Mouse (Mus musculus) embryonic facial prominence, embryonic 13.5 days (tissue): Measurements from ENCODE around the gene Tlcd1. TPM values are rescaled to one million over a fixed set of nuclear protein-coding genes. Genes with fewer than 3 reads are reported as not detected.
"Not testable (repeated sequence)": the region's sequence is repeated elsewhere in the genome, so short reads cannot be mapped to it uniquely, and the experiment has no call there.

Experiments
- ATAC-seq: fragments of 200-750 bp; cut with Nextera tagmentation; 2 replicates; pipeline ENCODE4 v1.8.0; 2017; ENCODE audit warnings: low read depth; ENCODE audit not compliant: insufficient number of reproducible peaks, insufficient read depth, low FRiP score, low TSS enrichment
- H3K27ac ChIP-seq: fragments of 300-500 bp; sonication (generic); 2 replicates; pipeline ENCODE4 v1.5.1; 2015; ENCODE audit warnings: moderate library complexity, mild to moderate bottlenecking, inconsistent platforms
- H3K27me3 ChIP-seq: fragments of 300-500 bp; sonication (generic); 2 replicates; pipeline ENCODE4 v1.6.1; 2015; ENCODE audit warnings: mild to moderate bottlenecking, inconsistent platforms
- H3K36me3 ChIP-seq: fragments of 300-500 bp; sonication (generic); 2 replicates; pipeline ENCODE4 v1.6.1; 2015; ENCODE audit warnings: mild to moderate bottlenecking, inconsistent platforms
- H3K4me1 ChIP-seq: fragments of 300-500 bp; sonication (generic); 2 replicates; pipeline ENCODE4 v1.6.1; 2015; ENCODE audit warnings: inconsistent platforms
- H3K4me2 ChIP-seq: fragments of 300-500 bp; sonication (generic); 2 replicates; pipeline ENCODE4 v1.6.1; 2015; ENCODE audit warnings: moderate library complexity, mild to moderate bottlenecking, inconsistent platforms
- H3K4me3 ChIP-seq: fragments of 300-500 bp; sonication (generic); 2 replicates; pipeline ENCODE4 v1.5.1; 2015; ENCODE audit warnings: mild to moderate bottlenecking, inconsistent platforms
- H3K9ac ChIP-seq: fragments of 300-500 bp; sonication (generic); 2 replicates; pipeline ENCODE4 v1.6.1; 2015; ENCODE audit warnings: mild to moderate bottlenecking, inconsistent platforms
- H3K9me3 ChIP-seq: fragments of 300-500 bp; sonication (generic); 2 replicates; pipeline ENCODE4 v1.6.1; 2016; ENCODE audit warnings: inconsistent platforms
- WGBS: fragments of 180-500 bp; shearing (Covaris S2); methylation state at CpG from one replicate; pipeline ENCODE4 v1.1.7; 2015; ENCODE audit warnings: mixed read lengths; 5-methylcytosine and 5-hydroxymethylcytosine counted together
- polyA plus RNA-seq: library from polyadenylated mRNA; unstranded; fragments of >200 nt; fragmentation: Nextera tagmentation; extraction: Ambion mirVana; gene quantifications from 2 replicates; pipeline ENCODE4 v1.2.1, GENCODE M21; 2015

Gene Tlcd1
- polyA plus RNA-seq: 15.4 and 17.2 TPM in 2 replicates

DNA sequence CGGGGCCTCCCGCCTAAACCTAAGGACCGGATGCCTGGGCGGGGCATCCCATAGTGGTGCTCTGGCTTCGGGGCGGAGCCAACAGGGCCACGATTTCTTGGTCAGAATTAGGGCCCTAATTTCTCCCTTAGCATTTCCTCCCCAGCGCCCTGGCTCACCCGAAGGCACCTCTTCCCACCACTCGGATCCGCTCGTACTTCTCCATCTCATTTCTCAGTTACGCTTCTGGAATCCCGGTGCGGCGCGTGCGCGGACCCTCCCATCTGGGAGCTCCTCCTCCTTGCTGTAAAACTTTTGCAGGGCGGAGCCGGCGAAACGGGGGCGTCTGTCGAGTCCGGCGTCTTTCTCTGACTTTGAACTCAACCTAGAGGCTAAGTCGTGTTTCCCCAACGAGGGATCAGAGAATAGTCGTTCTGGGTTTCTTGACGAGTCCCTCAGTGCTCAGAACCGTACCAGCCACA is at the start of gene Tlcd1, which contains the start of gene Nek8:
Gene Tlcd1, plus strand, starts transcription at position 310 of the 461 bp plus-strand sequence.
Gene Nek8, minus strand, starts transcription at position 274 of the 461 bp plus-strand sequence.
- WGBS: under 1% methylated on average over 32 of the region's 32 CpGs
- no peaks in the 10 kb centered on the region for H3K27me3 ChIP-seq

GRCm38 (mm10) chr11:78126739-78127138 is 49.8 kb upstream of the Tlcd1 start:
- 80% methylated on average over 4 of the region's 4 CpGs for WGBS
- no peak for ATAC-seq
- Histone ChIP-seq H3K9ac (no peak overlapping the region), H3K4me1 (0 out of 2 replicates have a peak, but pooled peaks cover 7% of the 10 kb centered on the region), H3K27ac (no peak overlapping the region), H3K27me3 (no peaks in the 10 kb centered on the region), H3K36me3 (peaks cover 6% of the 10 kb centered on the region; the same call in 1 of the 2 replicates), H3K4me2 (no peak overlapping the region), H3K9me3 (no peaks in the 10 kb centered on the region), H3K4me3 (no peak overlapping the region)

More for the DNA sequence above, at the start of gene Tlcd1, which contains the start of gene Nek8:
- Histone ChIP-seq H3K36me3 (peaks cover 30% of the 10 kb centered on the region), H3K27ac (peak within 1 kb of the TSS; percentile 96), H3K9ac (peak within 1 kb of the TSS; percentile 77), H3K4me2 (peak within 1 kb of the TSS; percentile 77), H3K4me3 (peak within 1 kb of the TSS; percentile 62), H3K9me3 (no peaks in the 10 kb centered on the region), H3K4me1 (peaks cover 42% of the 10 kb centered on the region)
- ATAC-seq: peak; percentile 35; the same call in 1 of the 2 replicates

DNA sequence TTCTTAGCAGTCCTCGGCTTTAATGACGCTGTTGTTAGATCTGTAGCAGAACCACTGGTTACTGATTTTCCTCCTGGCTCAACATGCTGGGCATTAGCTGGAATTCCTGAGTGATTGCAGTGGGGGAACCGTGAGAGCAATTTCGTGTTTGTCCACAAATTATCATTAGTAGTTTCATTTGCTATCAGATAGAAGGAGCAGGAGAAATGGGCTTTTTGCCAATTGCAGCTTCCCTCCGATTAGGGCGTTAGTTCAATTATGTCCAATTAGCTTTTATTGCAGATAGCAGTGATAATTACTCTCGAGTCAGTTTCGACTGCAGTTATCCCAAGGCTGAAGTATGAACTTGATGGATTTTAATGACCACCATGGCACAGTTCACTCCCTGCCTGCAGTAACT is 47.1 kb upstream of the Tlcd1 start:
- H3K4me3 ChIP-seq: no peak overlapping the region
- ATAC-seq: no peak
- H3K4me1 ChIP-seq: 0 out of 2 replicates have a peak, but pooled peaks cover 7% of the 10 kb centered on the region
- no peaks in the 10 kb centered on the region for H3K9me3 ChIP-seq
- WGBS: 78% methylated on average over 8 of the region's 8 CpGs
- H3K27ac ChIP-seq: no peak overlapping the region
- peaks cover 10% of the 10 kb centered on the region; the same call in 1 of the 2 replicates for H3K36me3 ChIP-seq
- H3K27me3 ChIP-seq: no peaks in the 10 kb centered on the region
- H3K9ac ChIP-seq: no peak overlapping the region
- no peak overlapping the region for H3K4me2 ChIP-seq

- Histone ChIP-seq H3K9me3 (no peaks in the 10 kb centered on the region), H3K27me3 (no peaks in the 10 kb centered on the region), H3K4me2 (no peak overlapping the region), H3K4me1 (no peaks in the 10 kb centered on the region), H3K27ac (no peak overlapping the region), H3K9ac (no peak overlapping the region), H3K36me3 (peaks cover 10% of the 10 kb centered on the region; the same call in 1 of the 2 replicates), H3K4me3 (no peak overlapping the region)
- no peak for ATAC-seq
- 81% methylated on average over 6 of the region's 6 CpGs for WGBS
These were observed 42.6 kb upstream of the Tlcd1 start for GRCm38 (mm10) chr11:78133915-78134314.

GRCm38 (mm10) chr11:78134344-78134743 is 42.2 kb upstream of the Tlcd1 start:
- no peak overlapping the region for H3K4me3 ChIP-seq
- no peaks in the 10 kb centered on the region for H3K27me3 ChIP-seq
- H3K9ac ChIP-seq: no peak overlapping the region
- H3K36me3 ChIP-seq: peaks cover 10% of the 10 kb centered on the region; the same call in 1 of the 2 replicates
- no peak overlapping the region for H3K27ac ChIP-seq
- ATAC-seq: no peak
- 76% methylated on average over 3 of the region's 3 CpGs for WGBS
- no peak overlapping the region for H3K4me2 ChIP-seq
- no peaks in the 10 kb centered on the region for H3K9me3 ChIP-seq
- H3K4me1 ChIP-seq: no peaks in the 10 kb centered on the region

GRCm38 (mm10) chr11:78135314-78135713 is 41.2 kb upstream of the Tlcd1 start:
- not testable (repeated sequence) for H3K9ac ChIP-seq, H3K27me3 ChIP-seq, H3K4me3 ChIP-seq, H3K36me3 ChIP-seq, H3K9me3 ChIP-seq, H3K27ac ChIP-seq, ATAC-seq, H3K4me1 ChIP-seq, H3K4me2 ChIP-seq
- 87% methylated on average over 7 of the region's 7 CpGs for WGBS

- no peaks in the 10 kb centered on the region for H3K9me3 ChIP-seq
- WGBS: 95% methylated on average over 1 of the region's 1 CpGs
- no peak for ATAC-seq
- H3K27me3 ChIP-seq: no peaks in the 10 kb centered on the region
- no peaks in the 10 kb centered on the region for H3K4me1 ChIP-seq
- no peak overlapping the region for H3K4me3 ChIP-seq
- no peak overlapping the region for H3K4me2 ChIP-seq
- H3K27ac ChIP-seq: no peak overlapping the region
- no peak overlapping the region for H3K9ac ChIP-seq
- H3K36me3 ChIP-seq: peaks cover 7% of the 10 kb centered on the region; the same call in 1 of the 2 replicates
These were observed 40.4 kb upstream of the Tlcd1 start for GRCm38 (mm10) chr11:78136132-78136531.

DNA sequence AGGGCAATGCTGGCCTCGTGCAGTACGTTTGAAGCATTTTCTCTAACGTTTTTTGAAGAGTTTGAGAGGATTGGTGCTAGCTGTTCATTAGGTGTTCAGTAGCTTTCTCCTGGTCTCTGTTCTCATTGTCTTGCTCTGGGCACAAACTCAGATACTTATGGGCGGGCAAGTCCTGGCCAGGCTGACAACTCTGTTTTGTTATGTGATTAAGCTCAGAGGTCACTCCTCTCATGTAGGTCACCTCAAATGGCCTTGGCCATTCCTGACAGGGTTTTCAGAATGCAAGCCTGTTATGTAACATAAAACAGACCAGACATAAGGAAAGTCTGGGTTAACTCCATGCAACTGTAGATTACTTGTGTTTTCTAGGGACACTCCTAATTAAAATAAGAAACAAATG is 38.9 kb upstream of the Tlcd1 start:
- Histone ChIP-seq H3K27me3 (no peaks in the 10 kb centered on the region), H3K4me2 (no peak overlapping the region), H3K9ac (no peak overlapping the region), H3K27ac (no peak overlapping the region), H3K4me3 (no peak overlapping the region), H3K36me3 (peaks cover 4% of the 10 kb centered on the region; the same call in 1 of the 2 replicates), H3K9me3 (no peaks in the 10 kb centered on the region), H3K4me1 (peaks cover 5% of the 10 kb centered on the region; the same call in 1 of the 2 replicates)
- ATAC-seq: no peak
- WGBS: 79% methylated on average over 4 of the region's 4 CpGs

GRCm38 (mm10) chr11:78138023-78138422 is 38.5 kb upstream of the Tlcd1 start:
- ATAC-seq: no peak
- H3K4me2 ChIP-seq: no peak overlapping the region
- WGBS: 88% methylated on average over 3 of the region's 3 CpGs
- H3K27ac ChIP-seq: no peak overlapping the region
- no peaks in the 10 kb centered on the region for H3K27me3 ChIP-seq
- H3K9ac ChIP-seq: no peak overlapping the region
- H3K4me1 ChIP-seq: peaks cover 5% of the 10 kb centered on the region; the same call in 1 of the 2 replicates
- peaks cover 3% of the 10 kb centered on the region for H3K36me3 ChIP-seq
- no peaks in the 10 kb centered on the region for H3K9me3 ChIP-seq
- H3K4me3 ChIP-seq: no peak overlapping the region

- ATAC-seq: no peak
- Histone ChIP-seq H3K27ac (no peak overlapping the region), H3K9me3 (no peaks in the 10 kb centered on the region), H3K9ac (no peak overlapping the region), H3K4me2 (no peak overlapping the region), H3K27me3 (no peaks in the 10 kb centered on the region), H3K36me3 (peaks cover 28% of the 10 kb centered on the region), H3K4me1 (peaks cover 5% of the 10 kb centered on the region; the same call in 1 of the 2 replicates), H3K4me3 (no peak overlapping the region)
- 83% methylated on average over 5 of the region's 5 CpGs for WGBS
These were observed 35.8 kb upstream of the Tlcd1 start for GRCm38 (mm10) chr11:78140665-78141064.

GRCm38 (mm10) chr11:78143520-78143919 is 33.0 kb upstream of the Tlcd1 start:
- 72% methylated on average over 2 of the region's 2 CpGs for WGBS
- Histone ChIP-seq H3K4me3 (no peak overlapping the region), H3K36me3 (peaks cover 50% of the 10 kb centered on the region), H3K4me1 (peaks cover 5% of the 10 kb centered on the region; the same call in 1 of the 2 replicates), H3K27me3 (no peaks in the 10 kb centered on the region), H3K27ac (no peak overlapping the region), H3K9ac (no peak overlapping the region), H3K4me2 (no peak overlapping the region), H3K9me3 (no peaks in the 10 kb centered on the region)
- ATAC-seq: no peak

DNA sequence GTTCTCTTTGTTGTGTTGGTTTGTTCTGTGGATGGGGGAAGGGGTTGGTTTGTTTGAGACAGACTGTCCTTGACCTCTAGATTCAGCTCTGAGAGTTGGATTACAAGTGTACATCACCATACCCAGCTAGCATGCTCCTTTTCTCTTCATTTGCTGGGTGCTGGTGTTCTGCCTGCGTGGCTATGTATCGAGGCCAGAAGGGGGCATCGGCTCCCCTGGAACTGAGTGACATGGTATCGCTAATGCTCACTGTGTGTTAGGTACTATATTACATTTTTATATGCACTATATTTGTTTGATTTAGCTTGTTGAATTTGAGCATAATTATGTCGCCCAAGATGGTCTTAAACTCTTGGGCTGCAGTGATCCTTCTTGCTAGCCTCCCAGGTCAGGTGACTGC is 30.3 kb upstream of the Tlcd1 start:
- no peak overlapping the region for H3K4me3 ChIP-seq
- H3K9ac ChIP-seq: no peak overlapping the region
- peaks cover 73% of the 10 kb centered on the region for H3K36me3 ChIP-seq
- peaks cover 5% of the 10 kb centered on the region; the same call in 1 of the 2 replicates for H3K4me1 ChIP-seq
- H3K27ac ChIP-seq: peak overlapping the region; percentile 35; the same call in 1 of the 2 replicates
- no peaks in the 10 kb centered on the region for H3K9me3 ChIP-seq
- no peak overlapping the region for H3K4me2 ChIP-seq
- ATAC-seq: no peak
- no peaks in the 10 kb centered on the region for H3K27me3 ChIP-seq
- 79% methylated on average over 5 of the region's 5 CpGs for WGBS
